Mouse (Mus musculus) midbrain, embryonic 14.5 days (tissue): ENCODE measurements around the gene Atp1a4. TPM values are rescaled to one million over a fixed set of nuclear protein-coding genes. Genes with fewer than 3 reads are reported as not detected.

Source experiments
- ATAC-seq: fragments of 200-750 bp; cut with Nextera tagmentation; 2 replicates; pipeline ENCODE4 v1.8.0; 2017; ENCODE audit warnings: moderate number of reproducible peaks, moderate library complexity; ENCODE audit not compliant: low FRiP score, low TSS enrichment
- DNase-seq: peaks from one replicate; pipeline ENCODE4 v3.0.0-alpha.2; 2015
- H3K27ac ChIP-seq: fragments of 300-500 bp; sonication (generic); replicated peaks from 2 replicates; pipeline ENCODE4 v1.5.1; 2014; ENCODE audit warnings: mild to moderate bottlenecking, low read depth, low read length, moderate library complexity
- H3K27me3 ChIP-seq: fragments of 300-500 bp; sonication (generic); 2 replicates; pipeline ENCODE4 v1.6.1; 2014; ENCODE audit warnings: low read length, control low read depth, mixed read lengths; ENCODE audit not compliant: control insufficient read depth, insufficient read depth
- H3K36me3 ChIP-seq: fragments of 300-500 bp; sonication (generic); 2 replicates; pipeline ENCODE4 v1.6.1; 2014; ENCODE audit warnings: low read length, control low read depth; ENCODE audit not compliant: control insufficient read depth, insufficient read depth
- H3K4me1 ChIP-seq: fragments of 300-500 bp; sonication (generic); 2 replicates; pipeline ENCODE4 v1.6.1; 2014; ENCODE audit warnings: mild to moderate bottlenecking, antibody characterized with exemption, low read length, control low read depth; ENCODE audit not compliant: control insufficient read depth, insufficient read depth
- H3K4me2 ChIP-seq: fragments of 300-500 bp; sonication (generic); 2 replicates; pipeline ENCODE4 v1.6.1; 2014; ENCODE audit warnings: mild to moderate bottlenecking, low read length, moderate library complexity
- H3K4me3 ChIP-seq: fragments of 300-500 bp; sonication (generic); replicated peaks from 2 replicates; pipeline ENCODE4 v1.5.1; 2014; ENCODE audit warnings: low read depth, low read length
- H3K9ac ChIP-seq: fragments of 300-500 bp; sonication (generic); replicated peaks from 2 replicates; pipeline ENCODE4 v1.6.1; 2014; ENCODE audit warnings: mild to moderate bottlenecking, low read length, moderate library complexity
- H3K9me3 ChIP-seq: fragments of 300-500 bp; sonication (generic); 2 replicates; pipeline ENCODE4 v1.6.1; 2016; ENCODE audit warnings: low read length, control low read depth, mixed read lengths; ENCODE audit not compliant: control insufficient read depth
- WGBS: fragments of 180-500 bp; shearing (Covaris S2); extraction: QIAGEN DNeasy Blood & Tissue Kit; methylation state at CpG from one replicate; pipeline ENCODE4 v1.1.7; 2014; 5-methylcytosine and 5-hydroxymethylcytosine counted together
- polyA plus RNA-seq: library from polyadenylated mRNA; unstranded; fragments of >200 nt; fragmentation: Nextera tagmentation; extraction: Ambion mirVana; gene quantifications from 2 replicates; pipeline ENCODE4 v1.2.1, GENCODE M21; 2014

The Atp1a4 gene
- polyA plus RNA-seq, 1 experiment from 2014 or later = not detected

DNA sequence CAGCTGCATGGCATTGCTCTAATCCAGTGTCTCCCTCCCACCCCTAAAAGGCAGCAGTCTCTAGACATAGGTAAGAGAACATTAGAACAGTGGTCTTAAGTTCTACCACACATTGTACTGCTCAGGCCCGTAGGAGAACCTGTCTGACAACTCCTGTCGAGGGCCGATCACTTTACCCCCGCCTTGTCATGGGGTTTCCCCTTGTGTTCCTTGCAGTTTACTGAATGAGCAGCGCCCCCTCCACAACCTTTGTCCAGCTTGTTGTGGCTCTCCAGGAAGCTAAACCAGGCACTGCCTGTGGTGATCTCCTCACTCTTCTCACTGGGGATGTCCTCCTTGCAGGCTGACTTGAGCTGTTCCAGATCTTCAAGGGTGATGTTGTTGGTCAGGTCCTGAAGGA is 58.1 kb downstream of the Atp1a4 start:
- H3K9ac ChIP-seq = no peak overlapping the region; the same call in 1 of the 2 replicates
- no peaks in the 10 kb centered on the region for H3K27me3 ChIP-seq

DNA sequence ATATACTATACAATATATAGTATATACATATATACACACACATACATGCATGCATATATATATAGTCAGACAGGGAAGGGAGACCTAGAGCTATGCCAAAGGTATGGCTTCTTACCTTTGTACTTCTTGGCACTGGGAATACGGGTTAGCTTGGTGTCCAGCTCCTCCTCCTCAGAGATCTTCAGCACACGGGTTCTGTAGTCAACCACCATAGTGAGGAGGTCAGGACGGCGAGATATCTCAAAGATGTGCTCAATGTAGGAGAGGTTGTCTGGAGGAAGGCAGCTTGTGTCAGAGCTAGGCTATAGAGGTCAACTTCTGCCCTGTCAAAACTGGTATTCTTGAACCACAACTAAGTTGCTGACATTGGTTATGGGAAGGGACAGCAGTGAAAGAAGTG is 59.2 kb downstream of the Atp1a4 start:
- Histone ChIP-seq H3K27ac (no peak overlapping the region), H3K27me3 (no peaks in the 10 kb centered on the region), H3K36me3 (peaks cover 63% of the 10 kb centered on the region), H3K4me1 (peaks cover 42% of the 10 kb centered on the region), H3K9me3 (no peaks in the 10 kb centered on the region), H3K9ac (no peak overlapping the region), H3K4me2 (no peak overlapping the region), H3K4me3 (no peak overlapping the region)
- DNase-seq (no peak), ATAC-seq (no peak)
- WGBS = 92% methylated on average over 4 of the region's 4 CpGs

More for the DNA sequence above, 58.1 kb downstream of the Atp1a4 start:
- H3K9me3 ChIP-seq = no peaks in the 10 kb centered on the region
- peaks cover 54% of the 10 kb centered on the region for H3K36me3 ChIP-seq
- no peak for DNase-seq
- 65% methylated on average over 5 of the region's 5 CpGs for WGBS
- no peak for ATAC-seq
- peak overlapping the region; percentile 81 for H3K4me2 ChIP-seq
- peaks cover 53% of the 10 kb centered on the region for H3K4me1 ChIP-seq
- no peak overlapping the region for H3K4me3 ChIP-seq
- H3K27ac ChIP-seq = peak overlapping the region; percentile 91

DNA sequence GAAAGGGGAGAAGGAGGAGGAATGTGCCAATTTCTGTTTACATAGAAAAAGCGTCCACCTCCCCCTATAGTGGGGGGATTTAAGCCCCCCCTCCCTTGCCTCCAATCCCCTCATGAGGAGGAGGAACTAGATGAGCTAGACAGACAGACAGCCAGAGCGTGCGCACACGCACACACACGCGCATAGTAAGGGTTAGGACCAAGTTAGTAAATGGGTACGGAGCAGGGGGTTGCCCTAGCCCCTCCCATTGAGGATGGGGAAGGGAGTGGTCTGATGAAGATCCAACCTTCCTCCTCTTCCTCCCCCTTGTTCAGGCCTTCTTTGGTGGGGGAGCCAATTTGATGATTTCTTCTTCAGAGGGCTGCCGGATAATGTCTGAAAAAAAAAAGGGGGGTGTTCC is 59.9 kb downstream of the Atp1a4 start:
- H3K27ac ChIP-seq = 0 out of 2 replicates have a peak overlapping the region, but pooled peaks have one; percentile 6
- no peak overlapping the region for H3K4me3 ChIP-seq
- H3K27me3 ChIP-seq = no peaks in the 10 kb centered on the region
- peaks cover 70% of the 10 kb centered on the region for H3K36me3 ChIP-seq
- ATAC-seq (no peak), DNase-seq (no peak)
- no peak overlapping the region for H3K9ac ChIP-seq
- H3K4me1 ChIP-seq = peaks cover 35% of the 10 kb centered on the region
- H3K4me2 ChIP-seq = no peak overlapping the region
- 85% methylated on average over 7 of the region's 8 CpGs for WGBS
- no peaks in the 10 kb centered on the region for H3K9me3 ChIP-seq

DNA sequence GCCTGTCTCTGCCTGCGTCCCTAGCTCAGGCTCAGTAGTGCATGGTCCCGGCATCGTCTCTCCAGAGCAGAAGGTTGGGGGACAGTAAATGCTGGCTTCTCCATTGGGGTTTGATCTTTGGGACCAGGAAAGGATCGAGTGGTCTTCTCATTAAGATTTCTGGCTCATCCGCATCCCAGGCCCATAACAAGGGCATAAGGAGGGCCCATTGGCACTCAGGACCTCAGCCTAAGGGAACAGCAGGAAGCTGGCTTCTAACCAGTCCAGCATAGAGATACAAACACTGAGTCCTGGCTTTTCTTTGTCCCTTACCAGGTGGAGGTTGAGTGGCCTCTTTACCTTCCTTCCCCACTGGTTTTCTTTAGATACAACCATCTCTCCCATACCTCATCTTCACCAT is 60.4 kb downstream of the Atp1a4 start:
- Histone ChIP-seq H3K36me3 (peaks cover 70% of the 10 kb centered on the region), H3K9ac (no peak overlapping the region), H3K27ac (0 out of 2 replicates have a peak overlapping the region, but pooled peaks have one; percentile 6), H3K9me3 (no peaks in the 10 kb centered on the region), H3K27me3 (no peaks in the 10 kb centered on the region), H3K4me2 (no peak overlapping the region), H3K4me1 (peaks cover 30% of the 10 kb centered on the region), H3K4me3 (no peak overlapping the region)
- ATAC-seq (no peak), DNase-seq (no peak)
- WGBS = 74% methylated on average over 5 of the region's 5 CpGs

DNA sequence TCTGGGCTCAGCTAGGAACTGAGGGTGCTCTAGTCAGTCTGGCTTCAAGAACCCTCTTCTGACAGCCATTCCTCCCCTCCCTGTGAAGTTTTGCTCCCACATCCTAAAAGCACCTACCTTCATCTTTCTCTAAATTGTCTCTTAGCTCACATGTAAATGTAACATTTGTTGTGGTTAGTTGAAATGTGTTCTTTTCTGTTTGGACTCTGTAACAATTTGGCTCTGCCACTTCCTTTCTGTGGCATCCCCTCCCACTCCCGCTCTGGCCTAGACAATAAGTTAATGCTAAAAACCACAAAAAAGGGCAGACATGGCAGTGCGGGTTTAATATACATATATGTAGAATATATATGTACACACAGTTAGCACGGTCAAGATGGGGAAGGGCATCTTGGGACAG is 61.1 kb downstream of the Atp1a4 start:
- H3K4me3 ChIP-seq = no peak overlapping the region
- H3K4me1 ChIP-seq = peaks cover 23% of the 10 kb centered on the region
- H3K9me3 ChIP-seq = no peaks in the 10 kb centered on the region
- DNase-seq (no peak), ATAC-seq (no peak)
- H3K36me3 ChIP-seq = peaks cover 76% of the 10 kb centered on the region
- no peak overlapping the region for H3K27ac ChIP-seq
- 96% methylated on average over 3 of the region's 3 CpGs for WGBS
- no peak overlapping the region for H3K9ac ChIP-seq
- H3K27me3 ChIP-seq = no peaks in the 10 kb centered on the region
- H3K4me2 ChIP-seq = no peak overlapping the region

DNA sequence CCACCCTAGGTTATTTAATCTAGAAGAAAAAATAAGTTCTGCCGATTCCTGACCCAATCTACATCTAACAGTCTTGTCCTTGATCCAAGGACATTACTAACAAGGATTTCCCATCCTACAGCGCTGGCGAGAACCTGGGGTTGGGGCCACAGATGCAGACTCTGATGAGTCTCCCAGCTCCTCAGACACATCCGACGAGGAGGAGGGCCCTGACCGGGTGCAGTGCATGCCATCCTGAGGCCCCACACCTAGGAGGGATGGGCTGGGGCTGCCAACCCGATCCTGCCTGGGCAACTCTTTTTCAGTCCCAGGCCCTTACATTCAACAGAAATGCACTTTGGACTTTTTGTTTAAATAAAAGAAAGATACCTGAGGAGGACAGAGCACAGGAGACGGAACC is 63.8 kb downstream of the Atp1a4 start:
- WGBS = 75% methylated on average over 8 of the region's 8 CpGs
- Histone ChIP-seq H3K27me3 (no peaks in the 10 kb centered on the region), H3K4me2 (no peak overlapping the region), H3K4me3 (no peak overlapping the region), H3K27ac (0 out of 2 replicates have a peak overlapping the region, but pooled peaks have one; percentile 37), H3K9ac (no peak overlapping the region), H3K9me3 (no peaks in the 10 kb centered on the region), H3K36me3 (peaks cover 90% of the 10 kb centered on the region), H3K4me1 (no peaks in the 10 kb centered on the region)
- ATAC-seq = no peak
- no peak for DNase-seq

DNA sequence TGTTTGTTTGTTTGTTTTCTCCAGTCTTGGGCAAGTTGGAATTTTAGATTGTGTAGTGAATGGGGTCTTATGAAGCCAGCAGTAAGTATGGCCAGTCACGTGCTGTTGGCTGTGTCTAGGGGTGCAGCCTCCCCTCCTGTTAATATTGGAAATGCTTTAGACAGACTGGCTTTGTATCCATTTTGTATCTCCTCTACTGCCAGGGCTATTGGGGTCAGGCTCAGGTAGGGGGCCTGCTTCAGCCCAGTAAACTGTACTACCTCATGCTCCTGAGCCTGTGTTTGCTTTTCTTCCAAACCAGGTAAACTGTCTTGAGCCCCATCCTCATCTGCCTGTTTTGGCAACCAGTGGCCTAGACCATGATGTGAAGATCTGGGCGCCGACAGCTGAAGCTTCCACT is 66.0 kb downstream of the Atp1a4 start:
- ATAC-seq (no peak), DNase-seq (no peak)
- no peaks in the 10 kb centered on the region for H3K4me1 ChIP-seq
- no peak overlapping the region for H3K9ac ChIP-seq
- no peaks in the 10 kb centered on the region for H3K9me3 ChIP-seq
- H3K27me3 ChIP-seq = no peaks in the 10 kb centered on the region
- H3K4me3 ChIP-seq = no peak overlapping the region
- peaks cover 90% of the 10 kb centered on the region for H3K36me3 ChIP-seq
- no peak overlapping the region for H3K27ac ChIP-seq
- WGBS = 95% methylated on average over 3 of the region's 3 CpGs
- H3K4me2 ChIP-seq = no peak overlapping the region

DNA sequence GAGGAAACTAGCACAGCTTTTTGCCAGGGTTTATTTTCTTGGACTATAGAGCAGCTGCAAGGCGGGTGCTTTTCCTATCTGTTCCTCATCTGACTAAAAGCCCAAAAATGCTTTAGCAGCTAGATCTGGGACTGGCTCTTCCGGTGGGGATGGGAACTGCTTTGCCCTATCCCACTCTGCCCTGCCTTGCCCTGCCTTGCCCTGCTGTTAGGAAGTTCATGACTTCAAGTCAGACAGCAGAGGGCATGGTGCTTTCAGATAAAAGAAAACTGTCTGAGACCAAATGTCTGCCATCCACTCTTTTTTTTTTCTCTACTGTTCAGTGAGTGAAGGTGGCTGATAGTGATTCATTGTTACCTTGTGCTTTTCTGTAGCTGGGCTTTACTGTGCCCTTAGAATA is 66.6 kb downstream of the Atp1a4 start:
- no peak overlapping the region for H3K4me3 ChIP-seq
- 86% methylated on average over 2 of the region's 2 CpGs for WGBS
- no peaks in the 10 kb centered on the region for H3K9me3 ChIP-seq
- H3K27ac ChIP-seq = no peak overlapping the region
- H3K9ac ChIP-seq = no peak overlapping the region
- H3K36me3 ChIP-seq = peaks cover 90% of the 10 kb centered on the region
- no peaks in the 10 kb centered on the region for H3K27me3 ChIP-seq
- ATAC-seq (no peak), DNase-seq (no peak)
- H3K4me1 ChIP-seq = no peaks in the 10 kb centered on the region
- H3K4me2 ChIP-seq = no peak overlapping the region

DNA sequence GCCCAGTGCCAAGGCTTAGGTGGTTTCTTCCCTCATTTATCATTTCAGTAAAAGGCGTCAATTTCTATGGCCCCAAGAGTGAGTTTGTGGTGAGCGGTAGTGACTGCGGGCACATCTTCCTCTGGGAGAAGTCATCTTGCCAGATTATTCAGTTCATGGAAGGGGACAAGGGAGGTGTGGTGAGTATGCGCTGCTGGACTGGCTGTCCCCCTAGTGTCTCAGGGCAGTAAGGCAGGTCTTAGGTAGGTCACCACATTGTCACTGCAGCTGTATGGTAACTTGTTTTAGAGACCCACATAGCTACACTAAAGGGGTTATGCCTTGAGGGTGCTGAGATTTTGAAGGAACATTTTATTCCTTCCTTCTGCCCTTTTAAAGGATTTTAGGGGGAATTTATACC is 69.3 kb downstream of the Atp1a4 start:
- 65% methylated on average over 4 of the region's 4 CpGs for WGBS

More for the DNA sequence above, 69.3 kb downstream of the Atp1a4 start:
- Histone ChIP-seq H3K9ac (no peak overlapping the region), H3K36me3 (peaks cover 76% of the 10 kb centered on the region), H3K9me3 (no peaks in the 10 kb centered on the region), H3K4me1 (no peaks in the 10 kb centered on the region), H3K4me3 (no peak overlapping the region), H3K27me3 (no peaks in the 10 kb centered on the region), H3K4me2 (no peak overlapping the region), H3K27ac (no peak overlapping the region)
- no peak for ATAC-seq
- peak; percentile 25 for DNase-seq
